In genomic region chr7:30665321-30665720, GRCm38 (mm10) we compare ENCODE assay signal across 9 mouse cellular contexts. TPM values are rescaled to one million over a fixed set of nuclear protein-coding genes. Genes with fewer than 3 reads are reported as not detected.
DNase-seq lines count a peak whose midpoint lies in the region; ATAC-seq lines count a peak whose summit lies in the region.
"Had no signal": no experiment of that assay in that cellular context is flagged by ENCODE, and none has a peak within 500 bp of the region (broad histone marks: within the 10 kb centered on the region; RNA-seq: fewer than 3 reads in every experiment).

No protein-coding gene starts in this region.

- H3K9me3 ChIP-seq in lung, embryonic 15.5 days, result no peaks in the 10 kb centered on the region
- H3K9me3 ChIP-seq in limb, embryonic 15.5 days, result no peaks in the 10 kb centered on the region

- H3K27ac ChIP-seq in lung, embryonic 15.5 days, result no peak overlapping the region
- peak overlapping the region; percentile 33; the same call in 1 of the 2 replicates for H3K27ac ChIP-seq in limb, embryonic 15.5 days

- WGBS in lung, embryonic 15.5 days, result 4% methylated on average over 11 of the region's 11 CpGs
- 3% methylated on average over 11 of the region's 11 CpGs for WGBS in limb, embryonic 15.5 days

- no peak for DNase-seq in cerebellum, adult 11-12 months
- DNase-seq in lung, postnatal 25 days (ENCODE audit: low spot score), result no peak
- peak; percentile 34 for DNase-seq in retina, embryonic 14.5 days (ENCODE audit: low spot score)
- no peak for DNase-seq in Muller cell, postnatal 12 days (ENCODE audit: inconsistent ontology term)

- H3K9ac ChIP-seq in lung, embryonic 15.5 days, result peak overlapping the region; percentile 84
- peak overlapping the region; percentile 73; the same call in 1 of the 2 replicates for H3K9ac ChIP-seq in limb, embryonic 15.5 days

- peak overlapping the region; percentile 83 for H3K4me2 ChIP-seq in lung, embryonic 15.5 days
- peak overlapping the region; percentile 84 for H3K4me2 ChIP-seq in limb, embryonic 15.5 days

- H3K27me3 ChIP-seq in lung, embryonic 15.5 days, result peaks cover 6% of the 10 kb centered on the region; the same call in 1 of the 2 replicates
- H3K27me3 ChIP-seq in limb, embryonic 15.5 days, result no peaks in the 10 kb centered on the region

- peak overlapping the region; percentile 81 for H3K4me3 ChIP-seq in lung, embryonic 15.5 days
- H3K4me3 ChIP-seq in limb, embryonic 15.5 days, result peak overlapping the region; percentile 71

- peaks cover 21% of the 10 kb centered on the region for H3K36me3 ChIP-seq in lung, embryonic 15.5 days
- H3K36me3 ChIP-seq in limb, embryonic 15.5 days, result peaks cover 15% of the 10 kb centered on the region

- peaks cover 13% of the 10 kb centered on the region; the same call in 1 of the 2 replicates for H3K4me1 ChIP-seq in lung, embryonic 15.5 days
- H3K4me1 ChIP-seq in limb, embryonic 15.5 days, result peaks cover 9% of the 10 kb centered on the region; the same call in 1 of the 2 replicates

- peak; percentile 31; the same call in 1 of the 2 replicates for ATAC-seq in cerebellum, adult (ENCODE audit: insufficient number of reproducible peaks, low FRiP score, low TSS enrichment)
- no peak for ATAC-seq in lung, embryonic 15.5 days (ENCODE audit: borderline replicate concordance, extremely low read depth, low FRiP score, low TSS enrichment)
- ATAC-seq in erythroid progenitor cell, adult 5-6 weeks (replicated peaks; ENCODE audit: low FRiP score, poor library complexity, severe bottlenecking), result peak; percentile 37; the same call in 1 of the 2 replicates
- ATAC-seq in limb, embryonic 15.5 days (ENCODE audit: insufficient number of reproducible peaks, low FRiP score, low TSS enrichment, low read depth), result no peak

RNA-seq across cellular contexts. Expression of gene Haus5, which starts 0.5 kb away (rescaled TPM):
- polyA plus RNA-seq in lung, embryonic 15.5 days (2015; fragmentation: Nextera tagmentation; extraction: Ambion mirVana), result 61.9 and 62.6 TPM in 2 replicates
- 49.9 and 51.5 TPM in 2 replicates for total RNA-seq in erythroid progenitor cell, adult 5-6 weeks (2015; ENCODE audit: low replicate concordance)
- 45.6 and 50.1 TPM in 2 replicates for total RNA-seq in erythroid progenitor cell, adult 5-6 weeks (2017; ENCODE audit: low replicate concordance)
- polyA plus RNA-seq in limb, embryonic 15.5 days (2015; fragmentation: Nextera tagmentation; extraction: Ambion mirVana), result 33.6 and 34.4 TPM in 2 replicates

RNA-seq across cellular contexts. Expression of gene Pmis2, which starts 6.1 kb away (rescaled TPM):
- not detected in 2 replicates for polyA plus RNA-seq in lung, embryonic 15.5 days (2015; fragmentation: Nextera tagmentation; extraction: Ambion mirVana)
- total RNA-seq in erythroid progenitor cell, adult 5-6 weeks (2015; ENCODE audit: low replicate concordance), result not detected in 2 replicates
- total RNA-seq in erythroid progenitor cell, adult 5-6 weeks (2017; ENCODE audit: low replicate concordance), result not detected in 2 replicates
- not detected in 2 replicates for polyA plus RNA-seq in limb, embryonic 15.5 days (2015; fragmentation: Nextera tagmentation; extraction: Ambion mirVana)
- total RNA-seq: hematopoietic stem cell, adult 5-6 weeks had no signal

RNA-seq across cellular contexts. Expression of gene Rbm42, which starts 15.2 kb away (rescaled TPM):
- polyA plus RNA-seq in lung, embryonic 15.5 days (2015; fragmentation: Nextera tagmentation; extraction: Ambion mirVana), result 126 and 130 TPM in 2 replicates
- total RNA-seq in erythroid progenitor cell, adult 5-6 weeks (2015; ENCODE audit: low replicate concordance), result 35.0 and 44.9 TPM in 2 replicates
- total RNA-seq in erythroid progenitor cell, adult 5-6 weeks (2017; ENCODE audit: low replicate concordance), result 11.4 and 26.3 TPM in 2 replicates
- polyA plus RNA-seq in limb, embryonic 15.5 days (2015; fragmentation: Nextera tagmentation; extraction: Ambion mirVana), result 104 and 114 TPM in 2 replicates

RNA-seq across cellular contexts. Expression of gene Etv2, which starts 29.7 kb away (rescaled TPM):
- not detected in 2 replicates for polyA plus RNA-seq in lung, embryonic 15.5 days (2015; fragmentation: Nextera tagmentation; extraction: Ambion mirVana)
- total RNA-seq in erythroid progenitor cell, adult 5-6 weeks (2015; ENCODE audit: low replicate concordance), result not detected in 2 replicates
- not detected in 2 replicates for total RNA-seq in erythroid progenitor cell, adult 5-6 weeks (2017; ENCODE audit: low replicate concordance)
- not detected in 2 replicates for polyA plus RNA-seq in limb, embryonic 15.5 days (2015; fragmentation: Nextera tagmentation; extraction: Ambion mirVana)
- total RNA-seq: hematopoietic stem cell, adult 5-6 weeks had no signal

RNA-seq across cellular contexts. Expression of gene 2200002J24Rik, which starts 33.4 kb away (rescaled TPM):
- 0.96 TPM in 1 of 2 replicates, not detected in the other for polyA plus RNA-seq in lung, embryonic 15.5 days (2015; fragmentation: Nextera tagmentation; extraction: Ambion mirVana)
- total RNA-seq in erythroid progenitor cell, adult 5-6 weeks (2015; ENCODE audit: low replicate concordance), result not detected in 2 replicates
- not detected in 2 replicates for total RNA-seq in erythroid progenitor cell, adult 5-6 weeks (2017; ENCODE audit: low replicate concordance)
- 1.1 and 1.4 TPM in 2 replicates for polyA plus RNA-seq in limb, embryonic 15.5 days (2015; fragmentation: Nextera tagmentation; extraction: Ambion mirVana)
- total RNA-seq: hematopoietic stem cell, adult 5-6 weeks had no signal

Comparison
In these comparisons a context has a peak if more than half of its experiments do, and no peak if none do; other contexts are left out.
1. ATAC-seq: peak in cerebellum, adult (single experiment) and erythroid progenitor cell, adult 5-6 weeks (single experiment); none in lung, embryonic 15.5 days (single experiment) and limb, embryonic 15.5 days (single experiment).